Mouse (Mus musculus) intestine, postnatal 0 days (tissue): ENCODE measurements around the gene Tsc22d1. TPM values are rescaled to one million over a fixed set of nuclear protein-coding genes. Genes with fewer than 3 reads are reported as not detected.

Experiments used
- ATAC-seq: fragments of 200-750 bp; cut with Nextera tagmentation; 2 replicates; pipeline ENCODE4 v1.8.0; 2017; ENCODE audit warnings: mild to moderate bottlenecking, moderate TSS enrichment, moderate library complexity
- H3K27ac ChIP-seq: fragments of 300-500 bp; sonication (generic); 2 replicates; pipeline ENCODE4 v1.5.1; 2014; ENCODE audit warnings: mild to moderate bottlenecking, low read depth, low read length, moderate library complexity
- H3K27me3 ChIP-seq: fragments of 300-500 bp; sonication (generic); replicated peaks from 2 replicates; pipeline ENCODE4 v1.6.1; 2014; ENCODE audit warnings: low read length, mixed read lengths; ENCODE audit not compliant: control insufficient read depth, insufficient read depth
- H3K36me3 ChIP-seq: fragments of 300-500 bp; sonication (generic); 2 replicates; pipeline ENCODE4 v1.6.1; 2014; ENCODE audit warnings: mild to moderate bottlenecking, moderate library complexity; ENCODE audit not compliant: control insufficient read depth, insufficient read depth
- H3K4me1 ChIP-seq: fragments of 300-500 bp; sonication (generic); replicated peaks from 2 replicates; pipeline ENCODE4 v1.6.1; 2014; ENCODE audit warnings: antibody characterized with exemption, low read length, mixed read lengths; ENCODE audit not compliant: control insufficient read depth, insufficient read depth
- H3K4me2 ChIP-seq: fragments of 300-500 bp; sonication (generic); replicated peaks from 2 replicates; pipeline ENCODE4 v1.6.1; 2014; ENCODE audit warnings: low read depth, mild to moderate bottlenecking, moderate library complexity
- H3K4me3 ChIP-seq: fragments of 300-500 bp; sonication (generic); 2 replicates; pipeline ENCODE4 v1.5.1; 2014; ENCODE audit warnings: low read depth, low read length
- H3K9ac ChIP-seq: fragments of 300-500 bp; sonication (generic); 2 replicates; pipeline ENCODE4 v1.6.1; 2014; ENCODE audit warnings: mild to moderate bottlenecking, low read depth, low read length
- H3K9me3 ChIP-seq: fragments of 300-500 bp; sonication (generic); 2 replicates; pipeline ENCODE4 v1.6.1; 2016; ENCODE audit warnings: mixed run types; ENCODE audit not compliant: control insufficient read depth
- CTCF ChIP-seq: sonication (generic); IDR thresholded peaks from 2 replicates; pipeline ENCODE4 v1.5.1; 2016; ENCODE audit warnings: low read depth, mild to moderate bottlenecking, control low read depth, antibody characterized with exemption, moderate library complexity
- WGBS: fragments of 180-500 bp; shearing (Covaris S2); extraction: QIAGEN DNeasy Blood & Tissue Kit; methylation state at CpG from one replicate; pipeline ENCODE4 v1.1.7; 2014; 5-methylcytosine and 5-hydroxymethylcytosine counted together
- polyA plus RNA-seq: library from polyadenylated mRNA; unstranded; fragments of >200 nt; fragmentation: Nextera tagmentation; extraction: Ambion mirVana; gene quantifications from 2 replicates; pipeline ENCODE4 v1.2.1, GENCODE M21; 2015

Gene Tsc22d1
- polyA plus RNA-seq, 1 experiment from 2014 or later, result 272 TPM

GRCm38 (mm10) chr14:76483701-76484100 is 68.9 kb downstream of the Tsc22d1 start:
- Histone ChIP-seq H3K4me2 (no peak overlapping the region), H3K27ac (no peak overlapping the region), H3K4me1 (peaks cover 8% of the 10 kb centered on the region; the same call in 1 of the 2 replicates), H3K9ac (no peak overlapping the region), H3K9me3 (no peaks in the 10 kb centered on the region), H3K4me3 (no peak overlapping the region), H3K27me3 (no peaks in the 10 kb centered on the region), H3K36me3 (no peaks in the 10 kb centered on the region)
- no peak for TF ChIP-seq CTCF
- ATAC-seq, result no peak
- WGBS, result 77% methylated on average over 1 of the region's 1 CpGs

DNA sequence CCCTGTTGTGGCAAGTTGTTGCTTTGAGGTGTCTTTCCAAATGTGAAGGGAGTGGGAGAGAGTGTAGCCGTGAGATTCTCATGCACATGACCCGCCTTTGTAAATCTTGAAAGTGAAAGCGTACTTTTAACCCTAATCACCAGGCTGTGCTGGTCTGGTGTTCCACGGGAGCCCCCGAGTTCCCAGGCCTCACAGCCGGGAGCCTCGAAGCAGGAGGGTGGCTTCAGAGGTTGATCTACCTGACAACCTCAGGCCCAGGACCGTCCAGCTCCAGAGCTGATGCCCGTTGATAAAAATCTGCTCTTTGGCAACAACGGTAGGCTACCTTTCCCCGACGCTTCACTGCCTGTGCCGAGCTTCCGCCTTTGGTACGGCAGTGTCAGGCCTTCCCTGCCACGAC is 72.8 kb downstream of the Tsc22d1 start:
- Histone ChIP-seq H3K9ac (no peak overlapping the region), H3K27me3 (no peaks in the 10 kb centered on the region), H3K9me3 (no peaks in the 10 kb centered on the region), H3K4me2 (peak overlapping the region; percentile 51), H3K4me3 (no peak overlapping the region), H3K27ac (no peak overlapping the region), H3K36me3 (no peaks in the 10 kb centered on the region), H3K4me1 (no peaks in the 10 kb centered on the region)
- ATAC-seq, result peak; percentile 39; the same call in 1 of the 2 replicates
- 52% methylated on average over 16 of the region's 16 CpGs for WGBS
- no peak for TF ChIP-seq CTCF

DNA sequence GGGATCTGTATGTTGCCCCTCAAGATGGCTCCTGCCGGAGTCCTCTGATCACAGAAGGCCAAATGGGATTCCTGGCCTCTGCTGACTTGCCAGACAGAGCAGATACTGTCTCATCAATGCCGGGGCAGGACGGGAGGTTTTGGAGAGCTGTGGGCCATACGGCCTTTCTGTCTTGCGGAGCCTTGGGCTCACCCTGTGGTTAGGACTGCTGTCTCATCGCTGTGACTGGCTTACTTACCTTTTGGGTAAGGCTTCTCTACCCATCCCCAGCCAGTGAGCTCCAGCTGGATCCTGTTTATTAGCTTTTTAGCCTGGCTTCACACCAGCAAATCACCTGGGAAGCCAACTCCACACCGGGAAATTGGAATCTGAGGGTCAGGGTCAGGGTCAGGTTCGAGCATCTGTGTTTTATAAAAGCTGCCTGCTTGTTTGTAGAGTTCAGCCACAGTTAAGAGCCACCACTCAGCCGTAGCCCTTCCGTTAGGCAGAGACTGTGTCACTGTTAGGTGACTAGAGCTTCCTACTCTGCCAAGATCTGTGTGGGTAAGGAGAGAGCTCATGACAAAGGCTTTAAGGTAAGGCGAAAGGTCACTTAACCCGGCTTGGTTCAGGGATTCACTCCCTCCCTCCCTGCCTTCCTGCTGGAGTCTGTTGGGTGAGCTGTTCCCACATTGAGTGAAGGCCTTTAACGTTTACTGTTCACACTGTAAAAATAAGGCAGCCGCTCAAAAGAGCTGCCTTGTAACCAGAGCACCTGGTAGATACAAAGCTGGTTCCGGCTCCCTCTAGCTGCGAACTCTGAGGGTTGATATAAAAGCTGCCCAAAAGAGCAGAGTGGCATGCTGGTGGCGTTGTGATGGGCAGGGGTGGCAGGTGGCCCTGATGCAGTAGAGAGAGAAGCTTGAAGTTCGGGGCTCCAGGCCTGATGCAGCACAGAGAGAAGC is 73.6 kb downstream of the Tsc22d1 start:
- Histone ChIP-seq H3K4me3 (no peak overlapping the region), H3K4me1 (no peaks in the 10 kb centered on the region), H3K27me3 (no peaks in the 10 kb centered on the region), H3K9ac (no peak overlapping the region), H3K27ac (no peak overlapping the region), H3K9me3 (no peaks in the 10 kb centered on the region), H3K4me2 (peak overlapping the region; percentile 51), H3K36me3 (no peaks in the 10 kb centered on the region)
- no peak for ATAC-seq
- WGBS, result 72% methylated on average over 18 of the region's 18 CpGs
- peak; percentile 54 for TF ChIP-seq CTCF

DNA sequence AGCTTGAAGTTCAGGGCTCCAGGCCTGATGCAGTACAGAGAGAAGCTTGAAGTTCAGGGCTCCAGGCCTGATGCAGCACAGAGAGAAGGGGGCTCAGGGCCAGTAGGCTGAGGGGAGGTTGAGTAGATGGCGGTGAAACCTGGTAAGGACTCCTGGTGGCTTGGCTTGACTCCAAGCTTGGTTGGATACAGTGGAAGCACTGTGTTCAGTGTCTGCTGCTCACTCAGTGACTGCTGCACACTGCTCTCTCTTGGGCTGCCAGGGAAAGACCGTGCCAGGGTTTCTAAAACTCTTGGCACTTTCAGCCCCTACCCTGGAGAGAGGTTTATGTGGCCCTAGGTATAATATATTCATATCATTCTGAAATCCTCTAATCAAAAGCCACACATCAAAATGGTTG is 74.4 kb downstream of the Tsc22d1 start:
- Histone ChIP-seq H3K4me2 (no peak overlapping the region), H3K9me3 (no peaks in the 10 kb centered on the region), H3K4me3 (no peak overlapping the region), H3K27me3 (no peaks in the 10 kb centered on the region), H3K4me1 (no peaks in the 10 kb centered on the region), H3K36me3 (no peaks in the 10 kb centered on the region), H3K27ac (no peak overlapping the region), H3K9ac (no peak overlapping the region)
- no peak for TF ChIP-seq CTCF
- WGBS, result 75% methylated on average over 2 of the region's 2 CpGs
- ATAC-seq, result no peak

- no peak overlapping the region for H3K4me3 ChIP-seq
- H3K27me3 ChIP-seq, result no peaks in the 10 kb centered on the region
- no peaks in the 10 kb centered on the region for H3K9me3 ChIP-seq
- no peak overlapping the region for H3K4me2 ChIP-seq
- 54% methylated on average over 5 of the region's 5 CpGs for WGBS
- ATAC-seq, result no peak
- no peak overlapping the region for H3K9ac ChIP-seq
- H3K4me1 ChIP-seq, result no peaks in the 10 kb centered on the region
- no peaks in the 10 kb centered on the region for H3K36me3 ChIP-seq
- no peak for TF ChIP-seq CTCF
- H3K27ac ChIP-seq, result no peak overlapping the region
Measured at GRCm38 (mm10) chr14:76495022-76495421, 80.3 kb downstream of the Tsc22d1 start.

GRCm38 (mm10) chr14:76497187-76497586 is 82.4 kb downstream of the Tsc22d1 start:
- Histone ChIP-seq H3K4me3 (no peak overlapping the region), H3K4me2 (no peak overlapping the region), H3K9ac (no peak overlapping the region), H3K36me3 (no peaks in the 10 kb centered on the region), H3K4me1 (no peaks in the 10 kb centered on the region), H3K9me3 (no peaks in the 10 kb centered on the region), H3K27me3 (no peaks in the 10 kb centered on the region), H3K27ac (no peak overlapping the region)
- WGBS, result 81% methylated on average over 9 of the region's 9 CpGs
- ATAC-seq, result no peak
- no peak for TF ChIP-seq CTCF
